Mouse (Mus musculus): ENCODE results near the gene Rac2. TPM values are rescaled to one million over a fixed set of nuclear protein-coding genes. Genes with fewer than 3 reads are reported as not detected.

Rac2 gene
- total RNA-seq (2014; rRNA removed): 2.8 and 4.5 TPM in 2 replicates
- 30.8 and 35.9 TPM in 2 replicates for polyA plus RNA-seq (2012; rRNA removed)

DNA sequence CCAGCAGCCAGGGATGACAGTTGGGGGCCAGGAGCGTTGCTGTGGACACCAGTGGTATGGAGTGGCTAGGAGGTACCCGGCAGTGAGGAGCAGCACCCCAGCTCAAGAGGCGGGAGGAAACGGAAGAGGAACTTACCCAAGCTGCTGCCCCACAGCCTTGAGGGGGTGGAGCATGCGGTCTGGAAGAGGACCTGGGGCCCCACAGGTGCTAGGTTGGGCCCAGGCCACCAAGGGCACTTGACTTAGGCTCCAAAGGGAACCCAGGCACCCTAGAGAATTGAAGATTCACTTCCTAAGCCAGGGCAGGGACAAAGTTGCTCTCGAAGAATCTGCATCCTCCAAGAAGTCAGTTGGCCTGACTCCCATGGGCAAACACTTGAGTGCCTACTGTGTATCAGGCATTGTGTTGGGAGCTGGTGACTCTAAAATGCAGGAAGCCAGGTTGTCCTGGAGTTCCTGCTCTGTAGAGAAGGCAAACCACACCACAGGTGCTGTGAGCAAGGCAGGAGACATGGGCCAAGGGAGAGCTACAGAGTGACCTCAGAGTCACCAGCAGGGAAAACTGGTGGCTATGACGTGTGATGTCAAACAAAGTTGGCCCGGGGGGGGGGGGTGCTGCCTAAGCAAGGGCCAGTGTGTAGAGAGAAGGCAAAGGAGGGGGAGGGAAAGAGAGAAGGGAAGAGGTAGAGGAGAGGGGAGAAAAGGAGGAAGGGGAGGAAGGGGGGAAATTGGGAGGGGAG lies at the start of gene Rac2:
Gene Rac2 (minus strand): TSS at position 126 of the 740 bp plus-strand sequence.
- Histone ChIP-seq H3K27me3 (ENCODE audit: control insufficient read depth, insufficient read depth, low read length) (no peaks in the 10 kb centered on the region), H3K4me1 (ENCODE audit: control insufficient read depth, insufficient read depth, low read length) (no peaks in the 10 kb centered on the region), H3K4me3 (ENCODE audit: insufficient read depth, low read depth, low read length) (peak within 1 kb of the TSS; percentile 39), H3K9ac (ENCODE audit: low read depth, low read length) (peak within 1 kb of the TSS; percentile 11), H3K36me3 (ENCODE audit: control insufficient read depth, insufficient read depth, low read length) (no peaks in the 10 kb centered on the region), H3K27ac (replicated peaks; ENCODE audit: insufficient read depth, low read depth, low read length) (peak within 1 kb of the TSS; percentile 28), H3K79me2 (ENCODE audit: control insufficient read depth, insufficient read depth, low read length) (no peaks in the 10 kb centered on the region)
- 72% methylated on average over 8 of the region's 8 CpGs for WGBS
- DNase-seq (ENCODE audit: extremely low read depth, low read depth, low spot score): no peak
- no peak for TF ChIP-seq CTCF (IDR thresholded peaks at IDR 0.05; ENCODE audit: low read depth, low read length)
- TF ChIP-seq POLR2A (IDR thresholded peaks at IDR 0.05; ENCODE audit: extremely low read depth, insufficient read depth, low read length): no peak

DNA sequence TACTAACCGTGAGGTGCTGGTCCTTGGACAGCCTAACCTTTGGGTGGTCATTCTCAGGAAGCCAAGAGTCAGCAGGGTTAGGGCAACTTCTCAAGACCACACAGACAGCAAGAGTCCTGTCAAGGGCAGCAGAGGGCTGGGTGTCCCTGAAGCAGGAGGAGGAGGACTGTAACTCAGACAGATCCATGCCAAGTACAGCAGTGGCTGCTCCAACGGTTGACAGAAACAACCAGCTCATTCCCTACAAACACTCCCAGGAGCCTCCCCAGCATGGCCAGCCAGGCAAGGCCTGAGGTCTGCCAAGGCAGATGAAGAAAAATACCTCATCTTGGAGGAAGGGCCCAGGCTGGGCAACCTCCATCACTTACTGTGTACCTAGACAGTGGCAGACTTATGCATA lies 44.4 kb upstream of the Rac2 start:
- no peaks in the 10 kb centered on the region for H3K79me2 ChIP-seq (ENCODE audit: control insufficient read depth, insufficient read depth, low read length)
- H3K4me3 ChIP-seq (ENCODE audit: insufficient read depth, low read depth, low read length): no peak overlapping the region
- no peak for DNase-seq (ENCODE audit: extremely low read depth, low read depth, low spot score)
- WGBS: 88% methylated on average over 2 of the region's 2 CpGs
- no peaks in the 10 kb centered on the region for H3K4me1 ChIP-seq (ENCODE audit: control insufficient read depth, insufficient read depth, low read length)
- TF ChIP-seq POLR2A (IDR thresholded peaks at IDR 0.05; ENCODE audit: extremely low read depth, insufficient read depth, low read length) (no peak), CTCF (IDR thresholded peaks at IDR 0.05; ENCODE audit: low read depth, low read length) (no peak)
- no peak overlapping the region for H3K9ac ChIP-seq (ENCODE audit: low read depth, low read length)
- no peaks in the 10 kb centered on the region for H3K27me3 ChIP-seq (ENCODE audit: control insufficient read depth, insufficient read depth, low read length)
- H3K27ac ChIP-seq (replicated peaks; ENCODE audit: insufficient read depth, low read depth, low read length): no peak overlapping the region
- H3K36me3 ChIP-seq (ENCODE audit: control insufficient read depth, insufficient read depth, low read length): no peaks in the 10 kb centered on the region

DNA sequence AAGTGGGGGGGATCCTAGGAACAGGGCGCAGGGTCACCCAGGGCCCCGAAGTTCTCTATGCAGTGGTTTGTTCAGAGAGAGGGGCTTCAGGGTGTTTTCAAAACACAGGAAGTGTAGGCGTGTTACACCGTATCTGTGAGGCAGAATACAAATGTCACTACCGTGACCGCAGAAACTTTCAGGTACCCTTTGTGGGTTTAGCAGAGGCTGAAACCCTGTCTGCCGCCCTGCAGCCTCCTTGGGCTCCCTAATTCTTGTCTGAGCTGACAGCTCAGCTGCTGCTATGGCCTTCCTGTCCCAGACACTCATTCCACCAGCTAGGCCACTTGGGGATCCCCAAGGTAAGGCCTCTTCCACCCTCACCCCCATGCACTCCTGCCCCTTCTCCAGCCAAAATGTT lies 42.0 kb upstream of the Rac2 start:
- H3K27me3 ChIP-seq (ENCODE audit: control insufficient read depth, insufficient read depth, low read length): no peaks in the 10 kb centered on the region
- no peak for DNase-seq (ENCODE audit: extremely low read depth, low read depth, low spot score)
- no peaks in the 10 kb centered on the region for H3K79me2 ChIP-seq (ENCODE audit: control insufficient read depth, insufficient read depth, low read length)
- no peak overlapping the region for H3K9ac ChIP-seq (ENCODE audit: low read depth, low read length)
- no peaks in the 10 kb centered on the region for H3K4me1 ChIP-seq (ENCODE audit: control insufficient read depth, insufficient read depth, low read length)
- no peak for TF ChIP-seq CTCF (IDR thresholded peaks at IDR 0.05; ENCODE audit: low read depth, low read length)
- TF ChIP-seq POLR2A (IDR thresholded peaks at IDR 0.05; ENCODE audit: extremely low read depth, insufficient read depth, low read length): no peak
- 92% methylated on average over 7 of the region's 7 CpGs for WGBS
- no peak overlapping the region for H3K27ac ChIP-seq (replicated peaks; ENCODE audit: insufficient read depth, low read depth, low read length)
- H3K36me3 ChIP-seq (ENCODE audit: control insufficient read depth, insufficient read depth, low read length): no peaks in the 10 kb centered on the region
- no peak overlapping the region for H3K4me3 ChIP-seq (ENCODE audit: insufficient read depth, low read depth, low read length)

GRCm38 (mm10) chr15:78610705-78611462 lies 38.3 kb upstream of the Rac2 start:
- no peaks in the 10 kb centered on the region for H3K36me3 ChIP-seq (ENCODE audit: control insufficient read depth, insufficient read depth, low read length)
- no peak overlapping the region for H3K4me3 ChIP-seq (ENCODE audit: insufficient read depth, low read depth, low read length)
- TF ChIP-seq CTCF (IDR thresholded peaks at IDR 0.05; ENCODE audit: low read depth, low read length) (no peak), POLR2A (IDR thresholded peaks at IDR 0.05; ENCODE audit: extremely low read depth, insufficient read depth, low read length) (no peak)
- DNase-seq (ENCODE audit: extremely low read depth, low read depth, low spot score): no peak
- H3K9ac ChIP-seq (ENCODE audit: low read depth, low read length): no peak overlapping the region
- no peaks in the 10 kb centered on the region for H3K27me3 ChIP-seq (ENCODE audit: control insufficient read depth, insufficient read depth, low read length)
- WGBS: 71% methylated on average over 12 of the region's 12 CpGs
- no peaks in the 10 kb centered on the region for H3K4me1 ChIP-seq (ENCODE audit: control insufficient read depth, insufficient read depth, low read length)
- no peak overlapping the region for H3K27ac ChIP-seq (replicated peaks; ENCODE audit: insufficient read depth, low read depth, low read length)
- H3K79me2 ChIP-seq (ENCODE audit: control insufficient read depth, insufficient read depth, low read length): no peaks in the 10 kb centered on the region

GRCm38 (mm10) chr15:78607463-78607862 lies 34.9 kb upstream of the Rac2 start:
- 69% methylated on average over 4 of the region's 4 CpGs for WGBS
- Histone ChIP-seq H3K9ac (ENCODE audit: low read depth, low read length) (no peak overlapping the region), H3K79me2 (ENCODE audit: control insufficient read depth, insufficient read depth, low read length) (no peaks in the 10 kb centered on the region), H3K27me3 (ENCODE audit: control insufficient read depth, insufficient read depth, low read length) (no peaks in the 10 kb centered on the region), H3K4me3 (ENCODE audit: insufficient read depth, low read depth, low read length) (no peak overlapping the region), H3K4me1 (ENCODE audit: control insufficient read depth, insufficient read depth, low read length) (no peaks in the 10 kb centered on the region), H3K36me3 (ENCODE audit: control insufficient read depth, insufficient read depth, low read length) (no peaks in the 10 kb centered on the region), H3K27ac (replicated peaks; ENCODE audit: insufficient read depth, low read depth, low read length) (no peak overlapping the region)
- TF ChIP-seq POLR2A (IDR thresholded peaks at IDR 0.05; ENCODE audit: extremely low read depth, insufficient read depth, low read length) (no peak), CTCF (IDR thresholded peaks at IDR 0.05; ENCODE audit: low read depth, low read length) (no peak)
- DNase-seq (ENCODE audit: extremely low read depth, low read depth, low spot score): no peak
